Mouse (Mus musculus) liver, adult 2 months (tissue): Measurements from ENCODE around the gene F2.

ENCODE experiments used
- CTCF ChIP-seq: fragments of 200-500 bp; IDR thresholded peaks from 2 replicates; pipeline ENCODE4 v1.5.1; 2011; ENCODE audit warnings: low read depth, low read length, control low read depth
- POLR2A ChIP-seq: fragments of 200-500 bp; IDR thresholded peaks from 2 replicates; pipeline ENCODE4 v1.6.1; 2011; ENCODE audit warnings: low read length, control low read depth; ENCODE audit not compliant: insufficient read depth; ENCODE audit errors: extremely low read depth

DNA sequence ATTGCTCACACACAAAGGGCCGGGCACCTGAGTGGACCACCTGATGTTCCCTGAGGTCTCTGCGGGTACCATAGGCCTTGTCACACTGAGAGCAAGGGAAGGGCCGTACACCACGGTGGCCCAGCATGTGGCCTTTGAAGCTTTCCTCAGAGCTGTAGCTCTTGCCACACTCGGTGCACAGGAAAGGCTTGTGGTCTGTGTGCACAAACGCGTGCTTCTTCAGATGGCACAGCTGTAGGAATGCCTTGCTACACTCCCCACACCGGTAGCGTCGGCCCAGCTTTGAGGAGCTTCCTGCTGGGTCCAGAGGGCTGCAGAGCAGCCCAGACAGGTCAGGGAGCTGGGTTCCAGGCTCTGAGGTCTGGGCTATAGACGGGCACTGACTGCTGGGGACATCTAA is 9.6 kb upstream of the F2 start:
- TF ChIP-seq POLR2A (no peak), CTCF (no peak)
